Mouse (Mus musculus) embryonic facial prominence, embryonic 13.5 days (tissue): Measurements from ENCODE around the gene Myl9. TPM values are rescaled to one million over a fixed set of nuclear protein-coding genes. Genes with fewer than 3 reads are reported as not detected.
"Not testable (repeated sequence)": the region's sequence is repeated elsewhere in the genome, so short reads cannot be mapped to it uniquely, and the experiment has no call there.

Experiments
- ATAC-seq: fragments of 200-750 bp; cut with Nextera tagmentation; 2 replicates; pipeline ENCODE4 v1.8.0; 2017; ENCODE audit warnings: low read depth; ENCODE audit not compliant: insufficient number of reproducible peaks, insufficient read depth, low FRiP score, low TSS enrichment
- H3K27ac ChIP-seq: fragments of 300-500 bp; sonication (generic); 2 replicates; pipeline ENCODE4 v1.5.1; 2015; ENCODE audit warnings: moderate library complexity, mild to moderate bottlenecking, inconsistent platforms
- H3K27me3 ChIP-seq: fragments of 300-500 bp; sonication (generic); 2 replicates; pipeline ENCODE4 v1.6.1; 2015; ENCODE audit warnings: mild to moderate bottlenecking, inconsistent platforms
- H3K36me3 ChIP-seq: fragments of 300-500 bp; sonication (generic); 2 replicates; pipeline ENCODE4 v1.6.1; 2015; ENCODE audit warnings: mild to moderate bottlenecking, inconsistent platforms
- H3K4me1 ChIP-seq: fragments of 300-500 bp; sonication (generic); 2 replicates; pipeline ENCODE4 v1.6.1; 2015; ENCODE audit warnings: inconsistent platforms
- H3K4me2 ChIP-seq: fragments of 300-500 bp; sonication (generic); 2 replicates; pipeline ENCODE4 v1.6.1; 2015; ENCODE audit warnings: moderate library complexity, mild to moderate bottlenecking, inconsistent platforms
- H3K4me3 ChIP-seq: fragments of 300-500 bp; sonication (generic); 2 replicates; pipeline ENCODE4 v1.5.1; 2015; ENCODE audit warnings: mild to moderate bottlenecking, inconsistent platforms
- H3K9ac ChIP-seq: fragments of 300-500 bp; sonication (generic); 2 replicates; pipeline ENCODE4 v1.6.1; 2015; ENCODE audit warnings: mild to moderate bottlenecking, inconsistent platforms
- H3K9me3 ChIP-seq: fragments of 300-500 bp; sonication (generic); 2 replicates; pipeline ENCODE4 v1.6.1; 2016; ENCODE audit warnings: inconsistent platforms
- WGBS: fragments of 180-500 bp; shearing (Covaris S2); methylation state at CpG from one replicate; pipeline ENCODE4 v1.1.7; 2015; ENCODE audit warnings: mixed read lengths; 5-methylcytosine and 5-hydroxymethylcytosine counted together
- polyA plus RNA-seq: library from polyadenylated mRNA; unstranded; fragments of >200 nt; fragmentation: Nextera tagmentation; extraction: Ambion mirVana; gene quantifications from 2 replicates; pipeline ENCODE4 v1.2.1, GENCODE M21; 2015

Myl9 gene
- polyA plus RNA-seq, 1 experiment from 2014 or later = 197 TPM

DNA sequence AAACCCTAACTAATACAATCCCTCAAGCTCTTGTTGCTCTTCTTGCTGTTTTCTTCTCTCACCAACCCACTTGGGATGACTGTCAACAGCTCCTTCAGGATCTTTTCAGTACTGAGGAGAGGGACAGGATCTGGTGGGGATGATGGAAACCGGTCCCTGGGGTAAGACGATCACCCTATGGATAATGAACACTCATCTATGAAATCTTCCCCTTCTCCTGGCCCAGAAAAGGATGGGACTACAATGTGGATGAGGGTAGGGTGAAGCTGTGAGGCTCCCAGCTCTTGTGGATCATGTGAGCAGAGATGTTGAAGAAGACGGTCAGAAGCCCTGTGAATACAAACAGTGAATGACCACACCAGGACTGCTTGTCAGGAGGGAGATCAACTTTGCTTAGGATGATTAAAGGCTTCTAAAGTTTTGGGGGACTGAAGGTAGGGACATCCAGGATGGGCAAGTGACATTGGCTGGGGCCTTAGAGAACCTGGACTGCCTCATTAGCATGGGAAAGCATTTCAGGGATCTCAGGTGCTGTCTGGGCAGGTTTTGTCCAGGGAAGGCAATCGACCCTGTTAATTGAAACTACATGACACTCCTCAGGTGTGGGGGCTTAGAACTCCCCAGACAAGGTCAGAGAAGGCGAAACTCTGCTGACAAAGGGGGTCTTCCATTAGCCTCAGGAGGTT, 12.0 kb downstream of the Myl9 start:
- no peak overlapping the region for H3K4me3 ChIP-seq
- WGBS = 80% methylated on average over 5 of the region's 5 CpGs
- H3K4me2 ChIP-seq = no peak overlapping the region
- no peak overlapping the region for H3K9ac ChIP-seq
- ATAC-seq = no peak
- no peaks in the 10 kb centered on the region for H3K27me3 ChIP-seq
- no peaks in the 10 kb centered on the region for H3K36me3 ChIP-seq
- peaks cover 15% of the 10 kb centered on the region for H3K9me3 ChIP-seq
- no peak overlapping the region for H3K27ac ChIP-seq
- H3K4me1 ChIP-seq = no peaks in the 10 kb centered on the region

GRCm38 (mm10) chr2:156787776-156788105, 12.5 kb downstream of the Myl9 start:
- H3K4me1 ChIP-seq = no peaks in the 10 kb centered on the region
- H3K27me3 ChIP-seq = no peaks in the 10 kb centered on the region
- ATAC-seq = no peak
- H3K9me3 ChIP-seq = peaks cover 19% of the 10 kb centered on the region
- no peak overlapping the region for H3K4me2 ChIP-seq
- no peak overlapping the region for H3K27ac ChIP-seq
- 49% methylated on average over 3 of the region's 3 CpGs for WGBS
- H3K4me3 ChIP-seq = no peak overlapping the region
- no peaks in the 10 kb centered on the region for H3K36me3 ChIP-seq
- no peak overlapping the region for H3K9ac ChIP-seq

DNA sequence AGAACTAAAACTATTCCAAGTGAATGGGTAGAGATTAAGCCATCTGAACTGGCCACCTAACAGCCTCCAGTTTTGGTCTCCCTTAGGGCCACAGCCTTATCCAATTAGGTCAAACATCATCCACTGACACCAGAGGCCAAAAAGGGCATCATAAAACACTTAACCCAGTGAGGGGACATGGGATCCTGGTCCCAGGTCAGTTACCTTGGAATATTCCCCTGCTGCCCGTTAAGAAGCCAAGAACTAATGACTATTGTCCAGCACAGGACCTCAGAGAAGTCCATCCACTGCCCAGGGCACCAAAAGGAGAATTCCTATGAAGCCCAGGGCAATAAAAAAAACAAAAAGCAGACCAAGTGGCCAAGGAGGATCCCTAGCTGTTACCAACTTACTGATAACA, 13.6 kb downstream of the Myl9 start:
- no peak overlapping the region for H3K9ac ChIP-seq
- 75% methylated on average over 1 of the region's 1 CpGs for WGBS
- no peaks in the 10 kb centered on the region for H3K27me3 ChIP-seq
- peaks cover 19% of the 10 kb centered on the region for H3K9me3 ChIP-seq
- no peak overlapping the region for H3K4me2 ChIP-seq
- ATAC-seq = no peak
- no peaks in the 10 kb centered on the region for H3K4me1 ChIP-seq
- H3K4me3 ChIP-seq = no peak overlapping the region
- H3K36me3 ChIP-seq = no peaks in the 10 kb centered on the region
- H3K27ac ChIP-seq = no peak overlapping the region

- Histone ChIP-seq H3K4me2 (no peak overlapping the region), H3K9me3 (peaks cover 3% of the 10 kb centered on the region; the same call in 1 of the 2 replicates), H3K9ac (no peak overlapping the region), H3K36me3 (no peaks in the 10 kb centered on the region), H3K4me3 (no peak overlapping the region), H3K4me1 (0 out of 2 replicates have a peak, but pooled peaks cover 2% of the 10 kb centered on the region), H3K27ac (no peak overlapping the region), H3K27me3 (no peaks in the 10 kb centered on the region)
- no peak for ATAC-seq
- 71% methylated on average over 1 of the region's 1 CpGs for WGBS
Measured at GRCm38 (mm10) chr2:156798516-156798915, 23.3 kb downstream of the Myl9 start.

GRCm38 (mm10) chr2:156801045-156801444, 25.8 kb downstream of the Myl9 start:
- Histone ChIP-seq H3K36me3 (no peaks in the 10 kb centered on the region), H3K27ac (no peak overlapping the region), H3K4me2 (no peak overlapping the region), H3K9me3 (peaks cover 3% of the 10 kb centered on the region; the same call in 1 of the 2 replicates), H3K27me3 (no peaks in the 10 kb centered on the region), H3K9ac (no peak overlapping the region), H3K4me3 (no peak overlapping the region), H3K4me1 (0 out of 2 replicates have a peak, but pooled peaks cover 2% of the 10 kb centered on the region)
- 64% methylated on average over 4 of the region's 4 CpGs for WGBS
- no peak for ATAC-seq

- not testable (repeated sequence) for ATAC-seq, H3K4me1 ChIP-seq, H3K27me3 ChIP-seq, H3K4me2 ChIP-seq, H3K9ac ChIP-seq, H3K36me3 ChIP-seq, H3K27ac ChIP-seq, H3K9me3 ChIP-seq, H3K4me3 ChIP-seq
- 52% methylated on average over 9 of the region's 9 CpGs for WGBS
Measured at GRCm38 (mm10) chr2:156802116-156802515, 26.9 kb downstream of the Myl9 start.

- H3K4me2 ChIP-seq = no peak overlapping the region
- 67% methylated on average over 4 of the region's 4 CpGs for WGBS
- no peak overlapping the region for H3K27ac ChIP-seq
- ATAC-seq = no peak
- 0 out of 2 replicates have a peak, but pooled peaks cover 2% of the 10 kb centered on the region for H3K4me1 ChIP-seq
- H3K27me3 ChIP-seq = no peaks in the 10 kb centered on the region
- no peaks in the 10 kb centered on the region for H3K9me3 ChIP-seq
- H3K9ac ChIP-seq = no peak overlapping the region
- no peak overlapping the region for H3K4me3 ChIP-seq
- no peaks in the 10 kb centered on the region for H3K36me3 ChIP-seq
Measured at GRCm38 (mm10) chr2:156803698-156804372, 28.6 kb downstream of the Myl9 start.

- no peaks in the 10 kb centered on the region for H3K36me3 ChIP-seq
- H3K27me3 ChIP-seq = no peaks in the 10 kb centered on the region
- H3K4me3 ChIP-seq = no peak overlapping the region
- H3K4me2 ChIP-seq = no peak overlapping the region
- no peak overlapping the region for H3K9ac ChIP-seq
- 0 out of 2 replicates have a peak, but pooled peaks cover 2% of the 10 kb centered on the region for H3K4me1 ChIP-seq
- WGBS = 86% methylated on average over 4 of the region's 4 CpGs
- no peak for ATAC-seq
- no peak overlapping the region for H3K27ac ChIP-seq
- no peaks in the 10 kb centered on the region for H3K9me3 ChIP-seq
Measured at GRCm38 (mm10) chr2:156804589-156804988, 29.4 kb downstream of the Myl9 start.

- H3K4me2 ChIP-seq = no peak overlapping the region
- no peaks in the 10 kb centered on the region for H3K4me1 ChIP-seq
- no peaks in the 10 kb centered on the region for H3K9me3 ChIP-seq
- 69% methylated on average over 6 of the region's 6 CpGs for WGBS
- H3K36me3 ChIP-seq = no peaks in the 10 kb centered on the region
- no peaks in the 10 kb centered on the region for H3K27me3 ChIP-seq
- H3K4me3 ChIP-seq = no peak overlapping the region
- no peak overlapping the region for H3K9ac ChIP-seq
- H3K27ac ChIP-seq = no peak overlapping the region
- no peak for ATAC-seq
Measured at GRCm38 (mm10) chr2:156806886-156807285, 31.7 kb downstream of the Myl9 start.

GRCm38 (mm10) chr2:156809579-156809978, 34.4 kb downstream of the Myl9 start:
- WGBS = 48% methylated on average over 2 of the region's 2 CpGs
- ATAC-seq = 0 out of 2 replicates have a peak, but pooled peaks have one; percentile 26
- H3K4me1 ChIP-seq = peaks cover 8% of the 10 kb centered on the region
- H3K9ac ChIP-seq = no peak overlapping the region
- no peaks in the 10 kb centered on the region for H3K36me3 ChIP-seq
- no peak overlapping the region for H3K4me2 ChIP-seq
- no peak overlapping the region for H3K27ac ChIP-seq
- no peak overlapping the region for H3K4me3 ChIP-seq
- H3K9me3 ChIP-seq = no peaks in the 10 kb centered on the region
- H3K27me3 ChIP-seq = no peaks in the 10 kb centered on the region

GRCm38 (mm10) chr2:156810716-156811115, 35.5 kb downstream of the Myl9 start:
- H3K4me2 ChIP-seq = no peak overlapping the region
- 96% methylated on average over 10 of the region's 10 CpGs for WGBS
- no peak overlapping the region for H3K9ac ChIP-seq
- H3K9me3 ChIP-seq = no peaks in the 10 kb centered on the region
- H3K27me3 ChIP-seq = no peaks in the 10 kb centered on the region
- H3K36me3 ChIP-seq = no peaks in the 10 kb centered on the region
- ATAC-seq = no peak
- peaks cover 18% of the 10 kb centered on the region for H3K4me1 ChIP-seq
- no peak overlapping the region for H3K4me3 ChIP-seq
- no peak overlapping the region for H3K27ac ChIP-seq

DNA sequence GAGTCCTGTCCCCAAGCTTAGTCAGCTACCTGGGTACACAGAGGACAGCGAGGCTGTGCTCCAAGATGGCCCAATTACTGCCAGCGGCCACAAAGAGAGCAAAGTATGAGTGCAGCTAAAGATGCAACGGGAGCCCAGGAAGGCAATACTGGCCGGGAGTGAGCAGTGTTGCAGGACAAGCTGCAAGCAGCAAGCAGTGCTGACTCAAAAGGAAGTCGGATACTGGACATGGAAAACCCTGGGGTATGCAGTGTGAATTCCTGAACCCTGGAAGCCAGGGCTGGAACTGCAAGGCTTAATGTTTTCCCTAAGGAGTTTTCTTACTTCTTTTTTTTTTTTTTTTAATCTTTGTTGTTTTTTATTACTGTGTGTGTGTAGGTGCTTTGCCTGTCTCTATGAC, 36.3 kb downstream of the Myl9 start:
- peaks cover 19% of the 10 kb centered on the region for H3K4me1 ChIP-seq
- no peaks in the 10 kb centered on the region for H3K36me3 ChIP-seq
- no peak overlapping the region for H3K4me3 ChIP-seq
- WGBS = 68% methylated on average over 5 of the region's 5 CpGs
- no peaks in the 10 kb centered on the region for H3K27me3 ChIP-seq
- H3K9ac ChIP-seq = no peak overlapping the region
- ATAC-seq = no peak
- no peak overlapping the region for H3K4me2 ChIP-seq
- H3K27ac ChIP-seq = no peak overlapping the region
- no peaks in the 10 kb centered on the region for H3K9me3 ChIP-seq
